Mouse (Mus musculus): ENCODE data around the gene Hspa5.

DNA sequence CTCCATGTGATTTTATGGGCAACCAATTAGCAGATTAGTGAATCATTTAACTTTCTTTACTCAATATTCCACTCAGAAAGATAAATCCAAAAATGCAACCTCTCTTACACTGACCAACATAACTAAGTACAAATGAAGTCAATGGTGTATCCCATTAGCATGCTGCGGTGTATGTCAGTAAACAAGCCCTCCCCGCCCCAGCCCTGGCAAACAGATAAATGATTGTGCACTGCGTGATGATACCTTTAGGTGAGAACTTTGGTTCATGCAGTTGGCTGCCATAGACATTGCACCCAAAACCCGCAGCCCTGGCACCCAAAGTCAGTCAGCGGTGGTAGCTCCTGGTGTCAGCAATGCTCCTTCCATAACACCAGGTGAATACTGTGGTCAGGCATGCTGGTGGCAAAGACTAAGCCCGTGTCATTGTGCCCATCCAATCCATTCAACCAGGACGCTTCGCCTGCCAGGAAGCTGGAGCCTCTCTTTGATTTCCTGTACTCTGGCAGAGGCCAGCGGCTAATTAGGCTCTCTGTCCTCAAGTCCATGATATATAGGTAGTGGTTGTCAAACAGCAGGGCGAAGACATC, 33.7 kb downstream of the Hspa5 start:
- TF ChIP-seq MAX (IDR thresholded peaks at IDR 0.05) (no peak), CTCF (IDR thresholded peaks at IDR 0.05; ENCODE audit: control insufficient read depth, insufficient read depth, insufficient read length) (no peak), MYOG (IDR thresholded peaks at IDR 0.05; ENCODE audit: control insufficient read depth, extremely low read depth, insufficient read length) (no peak)
